Mouse (Mus musculus): ENCODE data around the gene Isg20l2.

GRCm38 (mm10) chr3:87913891-87914290, 16.2 kb upstream of the Isg20l2 start:
- TF ChIP-seq POLR2A (IDR thresholded peaks at IDR 0.05; ENCODE audit: extremely low read depth, insufficient read depth, low read length) = no peak
- TF ChIP-seq CTCF (IDR thresholded peaks at IDR 0.05; ENCODE audit: low read depth, low read length) = no peak
